Mouse (Mus musculus): Measurements from ENCODE around the gene Psmb3. TPM values are rescaled to one million over a fixed set of nuclear protein-coding genes. Genes with fewer than 3 reads are reported as not detected.

The Psmb3 gene
- 100 to 1,000 TPM; 137 to 140 TPM for total RNA-seq (2023)

GRCm38 (mm10) chr11:97703039-97703826 is at the start of gene Psmb3:
Gene Psmb3 (plus strand): TSS chr11:97703399.

GRCm38 (mm10) chr11:97662893-97663527 is 40.2 kb upstream of the Psmb3 start, which contains the start of gene Mllt6:
Gene Mllt6 (plus strand): TSS chr11:97663414.

DNA sequence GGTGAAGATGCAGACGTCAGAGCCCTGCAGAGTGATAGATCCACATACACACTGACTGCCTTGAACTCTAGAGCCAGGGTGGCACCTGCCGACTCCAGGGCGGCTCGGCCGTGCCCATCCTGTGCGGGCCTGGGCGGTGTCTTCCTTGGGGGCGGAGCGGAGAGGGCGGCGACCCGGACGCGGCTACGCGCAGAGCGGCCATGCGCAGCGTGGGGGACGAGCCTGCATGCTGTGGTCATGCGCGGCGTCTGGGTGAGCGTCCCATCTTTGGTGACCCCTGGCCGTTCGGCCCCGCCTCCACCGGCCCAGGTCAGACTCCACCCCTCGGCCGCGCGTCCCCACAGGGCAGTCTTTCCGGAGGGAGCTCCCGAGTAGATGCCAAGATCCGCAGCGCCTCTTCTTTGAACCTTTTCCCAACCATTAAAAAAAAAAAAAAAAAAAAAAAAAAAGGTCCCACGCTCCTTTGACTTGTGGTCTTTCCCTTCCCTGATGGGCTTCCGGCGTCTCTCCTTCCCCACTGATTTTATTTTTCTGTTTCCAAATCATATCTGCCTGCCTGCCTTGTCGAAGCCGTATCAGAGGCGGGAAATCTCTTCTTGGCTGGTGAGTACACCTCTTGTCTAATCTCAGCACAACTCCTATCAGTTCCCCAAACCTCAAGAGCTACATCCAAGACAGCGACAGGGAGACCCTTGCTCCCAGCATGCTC is 17.4 kb upstream of the Psmb3 start, which contains the start of gene Cisd3:
Gene Cisd3, plus strand, starts transcription at position 214 of the 709 bp plus-strand sequence.

DNA sequence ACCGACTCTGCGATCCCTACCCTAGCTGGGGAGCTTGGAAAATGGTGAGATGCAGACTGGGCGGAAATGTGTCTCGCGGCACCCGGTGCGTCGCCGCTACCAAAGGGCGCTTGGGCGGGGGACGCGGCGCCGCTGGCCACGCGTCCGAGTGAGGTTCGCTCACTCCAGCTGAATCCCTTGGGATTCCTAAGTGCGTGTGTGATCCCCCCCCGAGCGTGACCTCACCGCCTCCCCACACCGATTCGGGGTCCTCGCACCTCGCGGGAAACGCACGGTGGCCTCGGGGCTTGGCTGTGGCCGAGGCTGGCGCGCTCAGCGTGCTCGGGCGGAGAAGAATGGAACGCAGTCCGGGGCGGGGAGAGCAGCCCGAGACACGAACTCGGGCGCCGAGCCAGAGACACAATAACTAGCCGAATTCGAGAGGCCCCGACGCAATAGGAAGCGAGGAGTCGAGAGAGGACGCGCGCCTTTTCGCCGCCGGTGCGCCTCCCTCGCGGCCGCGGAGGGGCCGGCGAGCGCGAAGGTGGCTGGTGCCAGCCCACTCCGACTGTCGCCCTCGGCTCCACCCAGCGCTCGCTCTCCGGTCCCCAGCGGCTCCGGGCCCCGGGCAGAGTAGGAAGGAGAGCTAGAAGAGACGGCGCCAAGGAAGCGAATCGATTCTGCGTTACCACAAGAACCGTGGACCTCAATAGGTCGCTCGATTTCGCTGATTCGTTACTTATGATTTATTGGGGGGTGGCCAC is 3.0 kb upstream of the Psmb3 start, which contains the start of gene Pcgf2:
Gene Pcgf2, minus strand, starts transcription at position 495 of the 743 bp plus-strand sequence.

GRCm38 (mm10) chr11:97744063-97744717 is 41.0 kb downstream of the Psmb3 start, which contains the start of gene Pip4k2b:
Gene Pip4k2b (minus strand): TSS chr11:97744704.

Other genes starting within 250 kb of the Psmb3 start
- gene 4933428G20Rik, start 203.1 kb upstream of the Psmb3 start, total RNA-seq (2023) = not detected
- gene Srcin1, start 127.2 kb upstream of the Psmb3 start, total RNA-seq (2023) = not detected
- 1 to 10 TPM; 8.7 to 9.5 TPM for gene Epop, start 73.7 kb upstream of the Psmb3 start, total RNA-seq (2023)
- gene Mllt6, start 40.0 kb upstream of the Psmb3 start, total RNA-seq (2023) = 100 to 1,000 TPM; 243 to 244 TPM
- gene Cisd3, start 17.6 kb upstream of the Psmb3 start, total RNA-seq (2023) = 10 to 100 TPM; 34.4 to 39.0 TPM
- 1 to 10 TPM; 4.0 to 5.1 TPM for gene Pcgf2, start 2.9 kb upstream of the Psmb3 start, total RNA-seq (2023)
- 10 to 100 TPM; 65.7 to 67.5 TPM for gene Pip4k2b, start 41.3 kb downstream of the Psmb3 start, total RNA-seq (2023)
- 10 to 100 TPM; 42.1 to 43.6 TPM for gene Cwc25, start 63.2 kb downstream of the Psmb3 start, total RNA-seq (2023)
- 1 to 10 TPM in 1 of 2 experiments, not detected in 1; 2.7 TPM for gene 1700001P01Rik, start 72.5 kb downstream of the Psmb3 start, total RNA-seq (2023)
- gene Rpl23, start 79.0 kb downstream of the Psmb3 start, total RNA-seq (2023) = 1,000 to 10,000 TPM; 2,425 to 2,559 TPM
- 100 to 1,000 TPM; 155 to 156 TPM for gene Lasp1, start 95.6 kb downstream of the Psmb3 start, total RNA-seq (2023)
- 1 to 10 TPM; 2.5 to 4.0 TPM for gene B230217C12Rik, start 137.4 kb downstream of the Psmb3 start, total RNA-seq (2023)
- under 1 TPM; 0.44 to 0.86 TPM for gene Fbxo47, start 180.8 kb downstream of the Psmb3 start, total RNA-seq (2023)

All from T-cell, adult 66 days (primary cell).